Mouse (Mus musculus) intestine, postnatal 0 days (tissue): ENCODE data around the gene Dido1. TPM values are rescaled to one million over a fixed set of nuclear protein-coding genes. Genes with fewer than 3 reads are reported as not detected.
A peak's percentile ranks its signal among the peaks of the same experiment; 100 is the strongest.

Experiments used
- ATAC-seq: fragments of 200-750 bp; cut with Nextera tagmentation; 2 replicates; pipeline ENCODE4 v1.8.0; 2017; ENCODE audit warnings: mild to moderate bottlenecking, moderate TSS enrichment, moderate library complexity
- H3K27ac ChIP-seq: fragments of 300-500 bp; sonication (generic); 2 replicates; pipeline ENCODE4 v1.5.1; 2014; ENCODE audit warnings: mild to moderate bottlenecking, low read depth, low read length, moderate library complexity
- H3K27me3 ChIP-seq: fragments of 300-500 bp; sonication (generic); replicated peaks from 2 replicates; pipeline ENCODE4 v1.6.1; 2014; ENCODE audit warnings: low read length, mixed read lengths; ENCODE audit not compliant: control insufficient read depth, insufficient read depth
- H3K36me3 ChIP-seq: fragments of 300-500 bp; sonication (generic); 2 replicates; pipeline ENCODE4 v1.6.1; 2014; ENCODE audit warnings: mild to moderate bottlenecking, moderate library complexity; ENCODE audit not compliant: control insufficient read depth, insufficient read depth
- H3K4me1 ChIP-seq: fragments of 300-500 bp; sonication (generic); replicated peaks from 2 replicates; pipeline ENCODE4 v1.6.1; 2014; ENCODE audit warnings: antibody characterized with exemption, low read length, mixed read lengths; ENCODE audit not compliant: control insufficient read depth, insufficient read depth
- H3K4me2 ChIP-seq: fragments of 300-500 bp; sonication (generic); replicated peaks from 2 replicates; pipeline ENCODE4 v1.6.1; 2014; ENCODE audit warnings: low read depth, mild to moderate bottlenecking, moderate library complexity
- H3K4me3 ChIP-seq: fragments of 300-500 bp; sonication (generic); 2 replicates; pipeline ENCODE4 v1.5.1; 2014; ENCODE audit warnings: low read depth, low read length
- H3K9ac ChIP-seq: fragments of 300-500 bp; sonication (generic); 2 replicates; pipeline ENCODE4 v1.6.1; 2014; ENCODE audit warnings: mild to moderate bottlenecking, low read depth, low read length
- H3K9me3 ChIP-seq: fragments of 300-500 bp; sonication (generic); 2 replicates; pipeline ENCODE4 v1.6.1; 2016; ENCODE audit warnings: mixed run types; ENCODE audit not compliant: control insufficient read depth
- CTCF ChIP-seq: sonication (generic); IDR thresholded peaks from 2 replicates; pipeline ENCODE4 v1.5.1; 2016; ENCODE audit warnings: low read depth, mild to moderate bottlenecking, control low read depth, antibody characterized with exemption, moderate library complexity
- WGBS: fragments of 180-500 bp; shearing (Covaris S2); extraction: QIAGEN DNeasy Blood & Tissue Kit; methylation state at CpG from one replicate; pipeline ENCODE4 v1.1.7; 2014; 5-methylcytosine and 5-hydroxymethylcytosine counted together
- polyA plus RNA-seq: library from polyadenylated mRNA; unstranded; fragments of >200 nt; fragmentation: Nextera tagmentation; extraction: Ambion mirVana; gene quantifications from 2 replicates; pipeline ENCODE4 v1.2.1, GENCODE M21; 2015

Dido1 gene
- polyA plus RNA-seq, 1 experiment from 2014 or later: 7.8 TPM

DNA sequence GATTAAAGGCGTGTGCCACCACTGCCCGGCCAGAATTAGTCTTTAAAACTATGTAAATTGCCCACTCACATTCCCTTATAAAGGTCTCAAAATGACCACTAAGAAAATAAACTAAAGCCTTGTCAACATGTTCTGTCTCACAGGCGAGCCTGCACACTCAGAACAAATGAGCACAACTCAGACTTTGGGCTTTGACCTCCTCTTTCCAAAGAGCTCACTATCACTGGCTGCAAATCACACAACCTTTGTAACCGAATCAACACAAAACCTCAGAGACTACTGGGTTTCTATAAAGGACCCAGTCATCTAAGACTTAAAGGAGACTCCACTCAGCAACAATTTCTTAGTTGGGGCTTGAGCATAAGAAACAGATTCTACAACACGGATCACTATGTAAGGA is 9.3 kb downstream of the Dido1 start:
- H3K4me2 ChIP-seq: peak overlapping the region; percentile 82
- H3K36me3 ChIP-seq: no peaks in the 10 kb centered on the region
- peak; percentile 45 for ATAC-seq
- no peaks in the 10 kb centered on the region for H3K27me3 ChIP-seq
- TF ChIP-seq CTCF: no peak
- H3K4me3 ChIP-seq: peak overlapping the region; percentile 82
- peak overlapping the region; percentile 99 for H3K27ac ChIP-seq
- H3K4me1 ChIP-seq: peaks cover 22% of the 10 kb centered on the region
- no peaks in the 10 kb centered on the region for H3K9me3 ChIP-seq
- peak overlapping the region; percentile 99; the same call in 1 of the 2 replicates for H3K9ac ChIP-seq
- WGBS: 36% methylated on average over 5 of the region's 5 CpGs

DNA sequence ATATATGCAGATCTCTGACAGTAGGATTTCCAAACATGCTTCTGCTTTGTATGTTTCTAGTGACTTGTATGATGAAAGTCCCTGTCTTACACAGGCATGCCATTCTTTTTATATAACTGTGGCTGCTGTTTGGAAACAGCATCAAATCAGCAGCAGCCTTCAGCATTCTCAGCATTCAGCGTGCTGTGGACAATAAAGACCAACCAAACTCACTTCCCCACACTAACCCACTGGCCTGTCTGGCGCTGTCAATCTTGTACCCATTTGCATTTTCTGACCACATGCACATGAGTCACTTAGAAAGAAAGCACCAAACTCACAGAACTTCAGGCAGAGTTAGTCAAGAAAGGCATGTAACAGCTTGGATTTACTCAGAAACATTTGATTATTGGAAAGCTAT is 14.6 kb downstream of the Dido1 start:
- Histone ChIP-seq H3K4me2 (no peak overlapping the region), H3K27me3 (no peaks in the 10 kb centered on the region), H3K4me1 (peaks cover 6% of the 10 kb centered on the region), H3K36me3 (peaks cover 12% of the 10 kb centered on the region), H3K9me3 (no peaks in the 10 kb centered on the region), H3K9ac (no peak overlapping the region), H3K4me3 (no peak overlapping the region), H3K27ac (no peak overlapping the region)
- no peak for ATAC-seq
- 71% methylated on average over 2 of the region's 2 CpGs for WGBS
- no peak for TF ChIP-seq CTCF

DNA sequence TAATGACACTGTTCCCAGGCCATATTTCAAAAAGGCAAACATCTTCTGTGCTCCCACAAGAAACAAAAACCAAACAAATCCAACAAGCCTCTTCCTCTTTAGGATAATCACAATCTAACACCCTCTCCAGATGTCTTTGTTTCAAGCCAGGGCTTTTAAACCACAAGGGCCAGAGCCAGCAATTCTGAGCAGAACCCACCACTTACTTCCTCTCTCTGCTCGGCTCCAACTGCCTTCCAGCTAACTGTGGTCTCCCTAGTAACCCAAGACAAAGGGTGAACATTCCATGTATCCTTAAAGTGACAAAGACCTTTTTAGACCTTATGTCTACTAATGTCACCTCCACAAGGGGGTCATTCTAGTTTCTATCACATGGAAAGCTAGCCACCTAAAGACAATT is 17.2 kb downstream of the Dido1 start:
- 0% methylated on average over 1 of the region's 1 CpGs for WGBS
- H3K4me1 ChIP-seq: no peaks in the 10 kb centered on the region; the same call in 1 of the 2 replicates
- no peaks in the 10 kb centered on the region for H3K27me3 ChIP-seq
- no peaks in the 10 kb centered on the region for H3K9me3 ChIP-seq
- H3K4me3 ChIP-seq: no peak overlapping the region
- peaks cover 37% of the 10 kb centered on the region for H3K36me3 ChIP-seq
- ATAC-seq: no peak
- H3K9ac ChIP-seq: no peak overlapping the region
- no peak overlapping the region for H3K4me2 ChIP-seq
- no peak overlapping the region for H3K27ac ChIP-seq
- no peak for TF ChIP-seq CTCF

DNA sequence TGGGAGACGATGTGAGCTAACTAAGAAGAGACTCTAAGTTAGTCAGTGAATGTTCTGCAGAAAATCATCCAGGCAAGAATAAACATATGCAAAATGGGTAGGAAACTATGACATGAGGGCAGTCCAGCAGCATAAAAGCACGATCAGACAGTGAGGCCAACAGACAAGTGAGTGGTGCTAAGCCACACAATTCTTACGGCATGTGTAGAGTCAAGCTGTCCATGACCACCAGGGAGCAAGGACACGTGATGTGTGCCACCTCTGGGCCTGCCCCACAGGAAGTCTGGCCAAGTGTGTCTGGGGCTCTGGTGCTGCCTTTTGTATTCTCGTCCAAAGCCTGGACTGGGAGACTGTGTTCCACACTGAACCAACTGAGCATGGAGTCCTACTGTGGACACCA is 20.0 kb downstream of the Dido1 start:
- Histone ChIP-seq H3K27me3 (no peaks in the 10 kb centered on the region), H3K36me3 (peaks cover 65% of the 10 kb centered on the region), H3K4me3 (no peak overlapping the region), H3K27ac (no peak overlapping the region), H3K4me1 (no peaks in the 10 kb centered on the region; the same call in 1 of the 2 replicates), H3K9ac (no peak overlapping the region), H3K9me3 (no peaks in the 10 kb centered on the region), H3K4me2 (no peak overlapping the region)
- no peak for TF ChIP-seq CTCF
- WGBS: 85% methylated on average over 5 of the region's 5 CpGs
- no peak for ATAC-seq

DNA sequence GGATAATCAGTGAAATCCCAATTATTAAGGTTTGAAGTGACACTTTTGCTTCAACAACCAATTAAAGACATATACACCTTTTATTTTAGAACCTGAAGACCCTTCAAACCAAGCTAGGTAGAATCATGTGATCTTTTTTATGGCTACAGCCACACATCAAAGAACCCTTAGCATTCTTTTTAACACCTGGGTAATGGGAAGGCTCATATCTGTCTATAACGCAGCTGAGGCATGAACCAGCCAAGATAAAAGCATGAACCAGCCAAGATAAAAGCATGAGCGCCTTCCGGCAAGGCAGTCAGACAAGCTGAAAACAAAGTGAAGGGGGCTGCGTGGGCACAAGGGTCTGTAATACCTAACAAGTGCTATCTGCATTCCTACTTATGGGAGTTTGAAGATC is 25.8 kb downstream of the Dido1 start:
- no peak overlapping the region for H3K9ac ChIP-seq
- H3K4me1 ChIP-seq: no peaks in the 10 kb centered on the region
- H3K27ac ChIP-seq: no peak overlapping the region
- TF ChIP-seq CTCF: no peak
- H3K4me2 ChIP-seq: no peak overlapping the region
- no peaks in the 10 kb centered on the region for H3K9me3 ChIP-seq
- peaks cover 79% of the 10 kb centered on the region for H3K36me3 ChIP-seq
- H3K4me3 ChIP-seq: no peak overlapping the region
- 81% methylated on average over 4 of the region's 4 CpGs for WGBS
- no peaks in the 10 kb centered on the region for H3K27me3 ChIP-seq
- ATAC-seq: no peak

DNA sequence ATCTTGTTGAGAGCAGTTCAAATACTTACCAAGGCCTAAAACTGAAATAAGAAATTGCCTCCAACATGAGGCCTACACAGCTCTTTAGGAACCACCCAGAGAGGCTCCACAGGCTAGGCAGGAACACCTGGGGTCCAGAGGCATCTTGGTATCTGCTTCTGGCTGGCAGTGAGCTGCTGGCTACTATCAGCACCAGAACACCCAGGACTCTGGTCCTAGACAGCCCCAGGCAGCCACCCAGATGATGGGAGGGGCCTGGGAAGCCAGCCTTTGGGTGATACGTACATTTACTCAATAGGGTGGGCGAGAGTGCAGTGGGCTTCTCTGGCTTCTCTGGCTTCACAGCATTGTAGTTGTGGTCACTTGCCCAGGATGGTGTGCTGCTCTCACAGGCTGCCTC is 26.3 kb downstream of the Dido1 start:
- no peak overlapping the region for H3K9ac ChIP-seq
- no peaks in the 10 kb centered on the region for H3K9me3 ChIP-seq
- no peak overlapping the region for H3K4me2 ChIP-seq
- H3K27ac ChIP-seq: no peak overlapping the region
- ATAC-seq: no peak
- H3K4me1 ChIP-seq: no peaks in the 10 kb centered on the region
- no peaks in the 10 kb centered on the region for H3K27me3 ChIP-seq
- TF ChIP-seq CTCF: no peak
- peaks cover 74% of the 10 kb centered on the region for H3K36me3 ChIP-seq
- WGBS: 92% methylated on average over 2 of the region's 2 CpGs
- no peak overlapping the region for H3K4me3 ChIP-seq

DNA sequence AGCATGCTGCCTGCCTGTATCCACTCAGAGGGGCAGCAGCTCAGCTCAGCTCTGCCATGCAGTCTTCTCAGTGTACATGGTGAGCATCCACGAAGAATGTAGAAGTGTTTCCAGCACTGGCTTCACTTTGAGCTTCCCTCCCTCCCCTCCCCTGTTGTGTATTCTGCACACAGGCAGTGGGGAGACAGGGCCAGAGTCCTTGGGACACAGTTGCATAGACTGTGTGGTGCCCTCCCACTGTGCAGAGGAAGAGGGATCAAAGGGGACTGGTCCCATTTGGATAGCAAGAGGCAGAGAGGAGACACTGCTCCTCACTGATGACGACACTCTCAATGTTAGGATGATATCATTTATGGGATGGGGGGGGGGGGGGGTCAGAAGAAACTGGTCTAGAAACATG is 28.6 kb downstream of the Dido1 start:
- Histone ChIP-seq H3K27ac (no peak overlapping the region), H3K4me3 (no peak overlapping the region), H3K27me3 (no peaks in the 10 kb centered on the region), H3K9me3 (no peaks in the 10 kb centered on the region), H3K9ac (no peak overlapping the region), H3K4me2 (no peak overlapping the region), H3K4me1 (no peaks in the 10 kb centered on the region), H3K36me3 (peaks cover 51% of the 10 kb centered on the region)
- 58% methylated on average over 2 of the region's 2 CpGs for WGBS
- no peak for ATAC-seq
- TF ChIP-seq CTCF: no peak
